Mouse (Mus musculus): ENCODE measurements around the gene Itpk1. TPM values are rescaled to one million over a fixed set of nuclear protein-coding genes. Genes with fewer than 3 reads are reported as not detected.

Gene Itpk1
- total and polyA plus RNA-seq, 3 experiments = 7.9 to 11.6 (median 9.5) TPM

DNA sequence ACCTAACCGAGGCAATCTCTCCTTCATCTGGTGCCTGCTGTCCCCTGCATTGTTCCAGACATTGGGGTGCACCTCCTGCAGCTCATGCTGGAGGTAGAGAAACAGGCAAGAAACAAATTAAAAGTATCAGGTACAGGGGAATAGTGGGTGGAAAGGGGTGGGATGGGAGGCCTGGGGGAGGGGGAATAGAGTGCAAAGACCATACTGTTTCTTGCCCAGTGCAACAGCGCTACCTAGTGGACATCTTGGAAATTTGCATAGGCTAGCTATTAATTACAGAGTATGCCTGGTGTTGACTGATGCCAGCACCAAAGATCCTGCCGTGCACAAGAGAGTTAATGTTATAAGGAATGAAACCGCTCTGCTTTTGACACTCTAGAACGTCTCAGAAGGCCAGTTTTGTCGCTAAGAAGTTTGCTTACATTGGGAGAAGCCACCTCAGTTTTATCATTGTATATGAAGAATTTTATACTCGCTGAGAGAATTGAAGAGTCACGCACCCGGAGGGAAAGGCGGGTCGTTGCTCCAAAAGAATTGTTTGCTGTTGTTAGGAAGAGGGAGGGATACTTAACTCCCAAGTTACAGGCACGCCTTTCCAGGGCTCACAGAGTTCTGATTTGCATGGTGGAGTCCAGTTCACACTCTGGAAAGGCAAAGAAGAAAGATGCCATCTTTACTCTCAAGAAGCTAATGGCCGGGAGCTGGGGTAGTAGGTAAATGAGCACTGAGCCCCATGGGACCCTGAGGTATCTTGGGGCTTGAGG is 15.0 kb upstream of the Itpk1 start:
- H3K9ac ChIP-seq (ENCODE audit: low read depth, low read length) = no peak overlapping the region
- H3K36me3 ChIP-seq (ENCODE audit: control insufficient read depth, insufficient read depth, low read length) = no peaks in the 10 kb centered on the region
- no peak overlapping the region for H3K4me3 ChIP-seq
- H3K4me1 ChIP-seq (ENCODE audit: control insufficient read depth, insufficient read depth, low read length) = no peaks in the 10 kb centered on the region
- no peaks in the 10 kb centered on the region for H3K79me2 ChIP-seq (replicated peaks; ENCODE audit: control insufficient read depth, insufficient read depth, low read length)
- no peak for DNase-seq
- no peaks in the 10 kb centered on the region for H3K27me3 ChIP-seq (ENCODE audit: control insufficient read depth, insufficient read depth, low read length)
- intact Hi-C loops (cut with DNase I) = loop anchor here (5.0 to 10.0 kb wide), 2 partner anchors 192 to 225 kb away; no protein-coding TSS in a partner anchor
- TF ChIP-seq POLR2A (IDR thresholded peaks at IDR 0.05; ENCODE audit: insufficient read depth, low read depth, low read length) = no peak
- TF ChIP-seq CTCF (IDR thresholded peaks at IDR 0.05) = peak; percentile 86
- 0 out of 2 replicates have a peak, but pooled peaks have one; percentile 18 for TF ChIP-seq EP300 (IDR thresholded peaks at IDR 0.05; ENCODE audit: insufficient read depth, low read depth, low read length)
- H3K27ac ChIP-seq = no peak overlapping the region
- WGBS = 18% methylated on average over 13 of the region's 13 CpGs

- no peaks in the 10 kb centered on the region for H3K27me3 ChIP-seq (ENCODE audit: control insufficient read depth, insufficient read depth, low read length)
- intact Hi-C loops (cut with DNase I) = loop anchor here (5.0 to 10.0 kb wide), 2 partner anchors 188 to 220 kb away; no protein-coding TSS in a partner anchor
- H3K4me1 ChIP-seq (ENCODE audit: control insufficient read depth, insufficient read depth, low read length) = no peaks in the 10 kb centered on the region
- no peak overlapping the region for H3K9ac ChIP-seq (ENCODE audit: low read depth, low read length)
- H3K27ac ChIP-seq = no peak overlapping the region
- H3K4me3 ChIP-seq = no peak overlapping the region
- no peaks in the 10 kb centered on the region for H3K36me3 ChIP-seq (ENCODE audit: control insufficient read depth, insufficient read depth, low read length)
- DNase-seq = no peak
- WGBS = 90% methylated on average over 10 of the region's 10 CpGs
- H3K79me2 ChIP-seq (replicated peaks; ENCODE audit: control insufficient read depth, insufficient read depth, low read length) = no peaks in the 10 kb centered on the region
- TF ChIP-seq CTCF (IDR thresholded peaks at IDR 0.05) (no peak), POLR2A (IDR thresholded peaks at IDR 0.05; ENCODE audit: insufficient read depth, low read depth, low read length) (no peak), EP300 (IDR thresholded peaks at IDR 0.05; ENCODE audit: insufficient read depth, low read depth, low read length) (no peak)
Observed at GRCm38 (mm10) chr12:102714654-102715395, 10.1 kb upstream of the Itpk1 start.

GRCm38 (mm10) chr12:102714116-102714515 is 9.4 kb upstream of the Itpk1 start:
- H3K36me3 ChIP-seq (ENCODE audit: control insufficient read depth, insufficient read depth, low read length) = no peaks in the 10 kb centered on the region
- 85% methylated on average over 2 of the region's 2 CpGs for WGBS
- no peak for DNase-seq
- H3K27ac ChIP-seq = no peak overlapping the region
- H3K4me3 ChIP-seq = no peak overlapping the region
- H3K27me3 ChIP-seq (ENCODE audit: control insufficient read depth, insufficient read depth, low read length) = no peaks in the 10 kb centered on the region
- no peak overlapping the region for H3K9ac ChIP-seq (ENCODE audit: low read depth, low read length)
- no peaks in the 10 kb centered on the region for H3K79me2 ChIP-seq (replicated peaks; ENCODE audit: control insufficient read depth, insufficient read depth, low read length)
- H3K4me1 ChIP-seq (ENCODE audit: control insufficient read depth, insufficient read depth, low read length) = no peaks in the 10 kb centered on the region
- no peak for TF ChIP-seq EP300 (IDR thresholded peaks at IDR 0.05; ENCODE audit: insufficient read depth, low read depth, low read length)
- TF ChIP-seq CTCF (IDR thresholded peaks at IDR 0.05) = no peak
- TF ChIP-seq POLR2A (IDR thresholded peaks at IDR 0.05; ENCODE audit: insufficient read depth, low read depth, low read length) = no peak
- intact Hi-C loops (cut with DNase I) = loop anchor here (10.0 kb wide), 1 partner anchor 219 kb away; no protein-coding TSS in a partner anchor

DNA sequence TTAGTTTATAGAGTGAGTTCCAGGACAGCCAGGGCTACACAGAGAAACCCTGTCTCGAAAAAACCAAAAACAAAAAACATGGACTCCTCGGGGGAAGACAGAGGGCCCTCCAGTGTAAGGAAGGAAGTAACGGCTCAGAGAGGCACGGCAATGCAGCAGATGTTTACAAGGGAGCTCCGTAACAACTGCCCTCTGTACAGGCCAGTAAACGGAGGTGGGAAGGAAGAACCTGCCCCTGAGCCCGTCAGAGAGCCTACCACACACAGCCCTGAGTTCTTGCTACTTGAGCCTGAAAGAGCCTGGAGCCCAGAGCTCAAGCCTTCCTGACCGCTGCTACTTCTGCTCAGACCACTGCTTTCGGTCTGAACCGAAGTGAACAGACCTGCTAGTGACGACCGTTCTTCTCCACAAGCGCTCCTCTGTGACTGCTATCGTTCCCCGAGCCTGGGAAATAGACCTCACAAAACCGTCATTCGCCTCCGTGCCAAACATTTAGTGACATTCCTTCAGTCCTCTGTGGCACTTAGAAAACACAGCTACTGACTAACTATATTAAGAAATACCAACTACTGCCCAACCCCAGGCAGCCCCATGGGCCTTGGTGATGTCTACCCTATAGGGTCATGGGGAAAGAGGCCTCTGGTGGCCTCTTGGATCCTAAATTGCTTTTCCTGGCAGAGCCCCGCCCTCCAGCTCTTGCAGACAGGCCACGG is 8.6 kb upstream of the Itpk1 start:
- TF ChIP-seq EP300 (IDR thresholded peaks at IDR 0.05; ENCODE audit: insufficient read depth, low read depth, low read length) = no peak
- TF ChIP-seq POLR2A (IDR thresholded peaks at IDR 0.05; ENCODE audit: insufficient read depth, low read depth, low read length) = no peak
- no peak for TF ChIP-seq CTCF (IDR thresholded peaks at IDR 0.05)
- WGBS = 57% methylated on average over 20 of the region's 20 CpGs
- no peak overlapping the region for H3K4me3 ChIP-seq
- H3K36me3 ChIP-seq (ENCODE audit: control insufficient read depth, insufficient read depth, low read length) = no peaks in the 10 kb centered on the region
- no peak for DNase-seq
- intact Hi-C loops (cut with DNase I) = loop anchor here (10.0 kb wide), 1 partner anchor 219 kb away; no protein-coding TSS in a partner anchor
- H3K27ac ChIP-seq = no peak overlapping the region
- no peak overlapping the region for H3K9ac ChIP-seq (ENCODE audit: low read depth, low read length)
- no peaks in the 10 kb centered on the region for H3K4me1 ChIP-seq (ENCODE audit: control insufficient read depth, insufficient read depth, low read length)
- no peaks in the 10 kb centered on the region for H3K27me3 ChIP-seq (ENCODE audit: control insufficient read depth, insufficient read depth, low read length)
- H3K79me2 ChIP-seq (replicated peaks; ENCODE audit: control insufficient read depth, insufficient read depth, low read length) = no peaks in the 10 kb centered on the region

- DNase-seq = no peak
- WGBS = 60% methylated on average over 4 of the region's 4 CpGs
- no peaks in the 10 kb centered on the region for H3K79me2 ChIP-seq (replicated peaks; ENCODE audit: control insufficient read depth, insufficient read depth, low read length)
- no peak overlapping the region for H3K27ac ChIP-seq
- H3K27me3 ChIP-seq (ENCODE audit: control insufficient read depth, insufficient read depth, low read length) = no peaks in the 10 kb centered on the region
- H3K9ac ChIP-seq (ENCODE audit: low read depth, low read length) = no peak overlapping the region
- intact Hi-C loops (cut with DNase I) = loop anchor here (10.0 kb wide), 1 partner anchor 216 kb away; no protein-coding TSS in a partner anchor
- TF ChIP-seq POLR2A (IDR thresholded peaks at IDR 0.05; ENCODE audit: insufficient read depth, low read depth, low read length) = no peak
- no peak for TF ChIP-seq CTCF (IDR thresholded peaks at IDR 0.05)
- H3K4me1 ChIP-seq (ENCODE audit: control insufficient read depth, insufficient read depth, low read length) = no peaks in the 10 kb centered on the region
- no peak overlapping the region for H3K4me3 ChIP-seq
- no peaks in the 10 kb centered on the region for H3K36me3 ChIP-seq (ENCODE audit: control insufficient read depth, insufficient read depth, low read length)
Observed at GRCm38 (mm10) chr12:102710851-102711375, 6.2 kb upstream of the Itpk1 start.
